Mouse (Mus musculus): Measurements from ENCODE around the gene Ccdc163.
A peak's percentile ranks its signal among the peaks of the same experiment; 100 is the strongest.

The Ccdc163 gene

DNA sequence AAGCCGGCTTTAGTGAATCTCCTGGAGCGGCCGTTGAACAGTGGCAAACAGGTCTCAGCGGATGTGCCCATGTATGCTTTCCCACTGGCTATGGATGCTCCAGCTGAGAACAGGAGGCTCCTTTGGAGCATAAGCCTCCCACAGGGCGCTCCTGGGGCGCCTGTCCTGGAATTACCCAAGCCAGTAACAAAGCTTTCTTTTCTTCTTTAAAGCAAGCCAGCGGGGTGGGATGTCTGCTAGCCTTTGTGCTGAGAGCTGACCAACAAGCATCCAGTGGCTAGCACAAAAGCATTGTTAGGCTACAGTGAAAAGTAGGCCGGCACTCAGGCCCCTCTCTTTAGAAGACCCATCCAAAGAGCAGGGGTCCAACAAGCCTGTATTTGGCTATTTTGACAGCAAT lies 73.9 kb downstream of the Ccdc163 start:
- no peak for DNase-seq

DNA sequence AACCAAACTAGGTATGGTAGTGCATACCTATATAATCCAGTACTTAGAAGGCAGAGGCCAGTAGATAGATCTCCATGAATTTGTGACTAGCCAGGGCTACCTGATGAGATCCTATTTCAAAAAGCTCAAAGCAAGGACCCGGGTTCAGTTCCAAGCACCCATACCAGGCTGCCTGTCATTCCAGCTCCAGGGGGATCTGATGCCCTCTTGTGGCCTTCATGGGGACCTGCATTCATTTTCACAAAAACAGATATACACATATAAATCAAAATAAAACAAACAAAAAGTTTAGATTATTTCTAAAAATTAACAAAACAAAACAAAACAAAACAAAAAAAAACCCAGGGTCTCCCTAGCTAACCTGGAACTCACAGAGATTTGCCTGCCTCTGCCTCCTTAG lies 78.3 kb downstream of the Ccdc163 start:
- peak in 1 of 2 experiments; percentile 16 for DNase-seq

DNA sequence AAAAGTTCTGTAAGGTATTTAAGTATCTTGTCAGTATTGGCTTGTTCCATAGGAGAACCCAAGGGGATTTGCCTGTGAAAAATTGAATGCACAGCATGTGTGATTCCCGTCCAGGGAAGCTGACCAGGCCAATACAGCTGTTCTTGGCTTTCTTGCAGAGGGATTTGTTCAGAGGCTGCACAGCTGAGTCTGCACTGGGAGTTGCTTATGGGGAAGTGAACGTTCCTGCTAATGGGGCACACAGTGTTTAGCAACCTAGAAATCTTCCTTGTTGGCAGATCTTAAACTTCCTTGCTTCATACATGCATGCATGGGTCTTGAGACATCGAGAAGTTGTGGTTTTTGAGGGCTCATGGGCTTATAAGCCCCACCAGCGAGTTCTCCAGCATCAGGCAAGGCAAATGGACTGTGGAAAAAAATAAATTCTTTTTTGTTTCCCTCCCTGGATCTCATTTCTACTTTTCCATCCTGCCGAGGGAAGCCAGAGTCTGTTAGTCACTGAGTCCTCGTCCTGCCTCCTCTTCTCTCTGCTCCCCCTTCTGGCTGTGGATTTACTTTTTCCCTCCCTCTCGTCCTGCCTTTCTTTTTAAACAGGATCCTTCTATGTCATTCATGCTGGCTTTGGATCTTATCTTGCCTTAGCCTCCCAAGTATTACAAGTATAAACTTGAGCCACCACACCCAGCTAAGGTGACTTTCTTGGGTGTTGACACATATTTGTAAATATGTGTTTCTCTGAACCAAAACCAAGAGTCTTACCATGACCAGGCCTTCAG lies 79.9 kb downstream of the Ccdc163 start:
- no peak for DNase-seq

DNA sequence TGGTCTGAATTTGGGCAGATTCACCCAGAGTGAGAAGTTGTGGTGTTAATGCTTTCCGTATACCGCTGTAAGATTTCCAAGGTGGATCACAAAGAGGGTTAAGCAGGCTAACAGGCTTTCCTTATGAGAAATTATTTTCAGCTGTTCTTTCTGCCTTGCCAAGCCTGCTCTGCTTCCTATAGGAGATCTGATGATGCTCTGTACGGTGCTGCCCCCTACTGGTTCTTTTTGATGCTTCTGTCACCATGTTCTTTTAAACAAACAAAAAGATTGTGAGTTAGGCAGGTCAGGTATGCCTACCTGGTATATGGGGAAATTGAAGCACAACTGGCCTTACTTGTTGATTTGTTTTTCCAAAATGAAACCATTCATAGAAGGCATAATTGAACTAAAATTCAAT lies 80.6 kb downstream of the Ccdc163 start:
- peak; percentile 83 to 88 for DNase-seq

DNA sequence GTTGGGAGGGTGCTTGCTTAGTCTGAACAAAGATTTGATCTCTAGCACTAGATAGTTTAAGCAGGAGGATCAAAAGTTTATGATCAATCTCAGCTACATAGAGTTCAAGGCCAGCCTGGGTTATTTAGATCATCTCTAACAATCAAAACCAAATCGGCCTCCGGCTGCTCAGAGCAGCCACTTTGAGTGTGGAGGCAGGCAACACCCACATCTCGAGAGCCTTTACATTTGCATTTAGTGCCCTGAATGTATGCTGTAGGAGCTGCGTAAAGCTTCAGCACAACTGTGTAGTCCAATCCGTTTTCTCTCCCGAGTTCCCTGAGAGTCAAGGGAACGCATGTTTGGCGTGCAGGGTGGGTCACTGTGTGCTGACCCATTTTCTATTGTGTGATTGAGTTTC lies 84.1 kb downstream of the Ccdc163 start:
- DNase-seq = no peak

DNA sequence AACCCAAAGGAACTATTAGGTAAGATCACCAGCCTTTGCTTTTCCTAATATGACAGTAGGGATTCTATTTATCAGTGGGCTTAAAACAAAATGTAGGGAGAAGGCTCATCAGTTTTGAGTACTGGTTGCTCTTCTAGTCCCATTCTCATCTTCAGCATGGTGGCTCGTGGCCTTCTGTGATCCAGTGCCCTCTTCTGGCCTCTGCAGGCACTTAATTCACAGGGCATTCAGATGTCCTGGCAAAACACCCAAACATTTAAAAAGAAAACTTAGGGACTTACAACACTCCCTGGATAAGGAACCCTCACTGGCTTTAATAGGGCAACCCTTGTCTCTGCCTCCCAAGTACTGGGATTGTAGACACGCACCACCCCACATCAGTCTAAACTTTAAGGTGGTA lies 86.0 kb downstream of the Ccdc163 start:
- no peak for DNase-seq

DNA sequence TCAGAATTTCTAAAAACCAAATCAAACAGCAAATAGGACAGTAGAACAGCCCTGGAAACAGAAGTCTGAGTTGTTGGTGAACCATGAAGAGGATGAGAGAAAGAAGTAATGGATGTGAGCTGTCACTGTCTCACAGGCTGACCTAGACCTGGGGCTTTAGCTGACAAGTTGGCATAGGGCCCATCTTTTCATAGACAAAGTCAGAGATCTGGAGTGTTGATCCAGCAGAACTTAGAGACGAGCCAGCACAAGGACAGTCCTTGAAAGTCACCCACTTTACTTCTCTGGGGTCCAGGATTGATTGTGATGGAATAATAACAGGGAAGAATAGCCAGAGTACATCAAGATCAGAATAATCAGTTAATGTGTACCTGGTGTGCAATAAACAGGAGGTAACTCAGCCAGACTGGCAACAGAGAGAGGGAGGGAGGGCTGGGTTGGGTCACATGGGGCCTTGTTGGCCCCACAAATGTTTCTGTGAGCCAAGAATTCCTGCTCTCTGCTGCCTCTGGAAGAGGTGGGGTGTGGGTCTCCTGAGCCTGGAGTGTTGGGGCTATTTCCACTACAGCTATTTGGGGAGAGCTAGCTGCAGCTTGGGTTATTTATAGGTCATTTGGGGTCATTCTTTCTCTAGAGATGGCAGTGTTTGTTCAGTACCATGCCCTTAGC lies 88.3 kb downstream of the Ccdc163 start:
- no peak for DNase-seq

DNA sequence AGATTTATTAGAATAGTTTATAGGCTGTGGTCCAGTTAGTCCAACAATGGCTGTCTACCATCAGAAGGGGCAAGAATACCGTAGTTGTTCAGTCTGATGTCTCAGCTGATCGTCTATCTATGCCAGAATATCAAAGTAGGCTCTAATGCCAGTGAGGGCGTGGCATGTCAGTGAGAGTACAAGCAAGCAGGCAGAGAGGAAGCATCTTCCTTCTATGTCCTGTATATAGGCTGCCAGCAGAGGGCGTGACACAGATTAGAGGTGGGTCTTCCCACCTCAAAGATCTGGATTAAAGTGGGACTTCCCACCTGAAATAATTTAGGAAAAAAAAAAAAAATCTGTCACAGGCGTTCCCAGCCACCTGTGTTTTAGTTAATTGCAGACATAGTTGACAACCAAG lies 91.6 kb downstream of the Ccdc163 start:
- DNase-seq = peak; percentile 32 to 38
